Mouse (Mus musculus) left cerebral cortex, adult 6 months (tissue): Measurements from ENCODE around the gene C330007P06Rik. TPM values are rescaled to one million over a fixed set of nuclear protein-coding genes. Genes with fewer than 3 reads are reported as not detected.

ENCODE experiments used
- long read RNA-seq, 2 experiments: library from polyadenylated mRNA; unstranded; transcript quantifications; one replicate each; pipeline ENCODE4 v2.0.0; 2019 to 2020
- polyA plus RNA-seq: library from polyadenylated mRNA; unstranded; fragments of <200 nt; fragmentation: Nextera tagmentation; gene quantifications from 2 replicates; pipeline ENCODE4 v1.2.3, GENCODE M21; 2021

The C330007P06Rik gene
- polyA plus RNA-seq = 20.8 and 28.0 TPM in 2 replicates
- long read RNA-seq, experiment 1, transcript C330007P06Rik-202 (7 exons, 3,340 nt) = major isoform, 227 of 262 reads
- long read RNA-seq, experiment 1, partial matches to known transcripts = 19 of 262 reads
- long read RNA-seq, experiment 1, other reads (novel, unspliced or antisense) = 16 of 262 reads
- long read RNA-seq, experiment 2, transcript C330007P06Rik-202 (7 exons, 3,340 nt) = major isoform, 36 of 60 reads
- long read RNA-seq, experiment 2, partial matches to known transcripts = 3 of 60 reads
- long read RNA-seq, experiment 2, other reads (novel, unspliced or antisense) = 21 of 60 reads

GRCm38 (mm10) chrX:36873765-36874164 is at the start of gene C330007P06Rik, which contains the start of gene Ube2a:
Gene C330007P06Rik, minus strand, starts transcription at chrX:36874111.
Gene Ube2a, plus strand, starts transcription at chrX:36873900.

DNA sequence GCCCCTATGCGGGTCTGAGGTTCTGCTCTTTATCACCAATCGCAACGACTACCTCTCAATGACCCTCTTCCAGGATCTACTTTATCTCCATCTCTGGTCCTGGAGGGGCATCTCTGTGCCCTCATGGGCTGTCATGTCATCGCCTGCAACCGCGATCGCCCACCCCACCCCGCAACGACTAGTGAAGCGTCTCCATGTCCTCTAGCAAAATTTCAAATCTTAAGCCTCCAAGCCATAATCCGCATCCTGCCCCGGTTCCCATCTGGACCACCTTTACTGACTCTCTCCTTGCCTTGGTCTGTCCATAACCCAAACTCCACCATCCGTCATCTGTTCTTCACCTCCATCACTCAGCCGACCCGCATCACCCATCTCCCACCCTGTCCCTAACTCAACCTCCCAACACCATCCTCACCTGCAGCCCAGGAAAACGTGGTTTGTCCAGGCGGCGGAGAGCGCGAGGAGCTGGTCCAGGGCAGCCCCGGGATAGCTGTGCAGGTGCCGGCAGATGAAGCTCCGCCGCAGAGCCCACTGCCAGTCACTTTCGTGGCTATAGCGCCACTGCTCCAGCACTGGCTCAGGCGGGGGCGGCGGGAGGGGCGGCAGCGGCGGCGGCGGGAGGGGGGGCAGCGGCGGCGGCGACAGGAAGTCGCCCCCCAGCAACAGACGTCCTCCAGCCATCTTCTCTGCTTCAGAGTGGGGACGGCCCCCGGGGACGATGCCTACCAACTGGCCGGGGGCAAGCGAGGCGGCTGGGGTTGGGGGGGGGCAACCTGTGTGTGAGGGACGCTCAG is 28.6 kb upstream of the C330007P06Rik start, which contains the start of gene Nkrf:
Nkrf (minus strand) TSS at position 579 of the 794 bp plus-strand sequence.

DNA sequence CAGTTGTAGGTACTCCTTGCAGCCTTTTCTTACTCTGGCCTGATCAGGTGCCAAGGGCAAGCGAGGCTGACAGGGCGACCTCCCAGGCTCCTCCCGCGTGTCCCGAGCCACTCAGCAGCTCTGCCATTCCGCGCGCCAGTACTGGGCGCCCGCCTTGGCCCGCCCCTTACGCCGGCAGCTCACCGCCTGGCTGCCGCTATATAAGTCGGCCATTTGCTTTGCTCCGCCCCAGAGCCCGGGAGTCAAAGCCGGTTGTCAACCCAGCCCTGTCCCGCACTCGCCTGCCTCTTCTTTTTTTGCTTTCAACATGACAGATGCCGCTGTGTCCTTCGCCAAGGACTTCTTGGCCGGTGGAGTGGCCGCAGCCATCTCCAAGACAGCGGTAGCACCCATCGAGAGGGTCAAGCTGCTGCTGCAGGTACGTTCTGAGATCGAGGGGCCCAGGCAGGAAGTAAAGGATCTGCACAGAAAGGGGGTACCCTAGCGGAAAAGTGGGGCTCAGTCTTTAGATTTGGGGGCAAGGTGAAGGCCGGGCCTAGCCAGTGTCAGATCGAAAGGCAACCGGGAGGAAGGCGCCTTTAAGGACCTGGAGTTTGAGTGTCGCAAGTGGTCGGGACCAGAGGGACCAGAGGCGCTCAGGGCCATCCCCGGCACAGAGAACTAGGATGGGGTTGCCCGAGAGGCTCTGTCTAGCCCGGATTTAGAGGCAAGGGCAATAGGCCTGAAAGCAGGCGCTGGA is 78.3 kb downstream of the C330007P06Rik start, which contains the start of gene Slc25a5:
Slc25a5 (plus strand) TSS at position 228 of the 739 bp plus-strand sequence.

Other genes starting within 250 kb of the C330007P06Rik start
- 3.3 and 3.9 TPM in 2 replicates for gene Akap17b, start 228.7 kb downstream of the C330007P06Rik start, polyA plus RNA-seq
- gene Slc25a43, start 130.5 kb downstream of the C330007P06Rik start, polyA plus RNA-seq = 0.23 and 0.31 TPM in 2 replicates
- 579 and 580 TPM in 2 replicates for gene Slc25a5, start 78.5 kb downstream of the C330007P06Rik start, polyA plus RNA-seq
- 63.5 and 67.4 TPM in 2 replicates for gene Ube2a, start 211 bp downstream of the C330007P06Rik start, polyA plus RNA-seq
- gene Nkrf, start 28.8 kb upstream of the C330007P06Rik start, polyA plus RNA-seq = 9.8 and 12.4 TPM in 2 replicates
- 46.3 and 57.1 TPM in 2 replicates for gene Sept6, start 117.7 kb upstream of the C330007P06Rik start, polyA plus RNA-seq
- not detected in 2 replicates for gene Sowahd, start 174.7 kb upstream of the C330007P06Rik start, polyA plus RNA-seq
- gene Rpl39, start 211.3 kb upstream of the C330007P06Rik start, polyA plus RNA-seq = 1,355 and 1,427 TPM in 2 replicates
- 9.1 and 9.4 TPM in 2 replicates for gene Upf3b, start 236.2 kb upstream of the C330007P06Rik start, polyA plus RNA-seq